Mouse (Mus musculus): ENCODE data around the gene B4galt5. TPM values are rescaled to one million over a fixed set of nuclear protein-coding genes. Genes with fewer than 3 reads are reported as not detected.
A peak's percentile ranks its signal among the peaks of the same experiment; 100 is the strongest.

The B4galt5 gene
- total RNA-seq, 2 experiments from 2014 or later = 86.1 to 102 TPM

- DNase-seq (ENCODE audit: low spot score in 2 of 2) = no peak
Observed at GRCm38 (mm10) chr2:167257790-167258189, 91.2 kb downstream of the B4galt5 start.

GRCm38 (mm10) chr2:167254808-167255207, 94.2 kb downstream of the B4galt5 start:
- no peak for DNase-seq (ENCODE audit: low spot score in 2 of 2)

GRCm38 (mm10) chr2:167254185-167254584, 94.8 kb downstream of the B4galt5 start:
- peak in 1 of 2 experiments; percentile 45 for DNase-seq (ENCODE audit: low spot score in 2 of 2)

- DNase-seq (ENCODE audit: low spot score in 2 of 2) = no peak
Observed at GRCm38 (mm10) chr2:167253476-167253875, 95.5 kb downstream of the B4galt5 start.

- no peak for DNase-seq (ENCODE audit: low spot score in 2 of 2)
Observed at GRCm38 (mm10) chr2:167252057-167252687, 96.8 kb downstream of the B4galt5 start.

- no peak for DNase-seq (ENCODE audit: low spot score in 2 of 2)
Observed at GRCm38 (mm10) chr2:167250736-167251337, 98.1 kb downstream of the B4galt5 start.

GRCm38 (mm10) chr2:167250003-167250735, 98.8 kb downstream of the B4galt5 start:
- DNase-seq (ENCODE audit: low spot score in 2 of 2) = peak in 1 of 2 experiments; percentile 33

GRCm38 (mm10) chr2:167249591-167249990, 99.4 kb downstream of the B4galt5 start:
- DNase-seq (ENCODE audit: low spot score in 2 of 2) = no peak

Other genes starting within 250 kb of the B4galt5 start
- 10 to 100 TPM; 15.8 to 17.0 TPM for gene Kcnb1, start 159.0 kb downstream of the B4galt5 start, total RNA-seq (2021)
- 10 to 100 TPM; 21.5 to 22.3 TPM for gene Ptgis, start 108.6 kb downstream of the B4galt5 start, total RNA-seq (2021)
- gene Slc9a8, start 72.5 kb upstream of the B4galt5 start, total RNA-seq (2021) = 10 to 100 TPM; 60.0 to 63.9 TPM
- gene Rnf114, start 143.5 kb upstream of the B4galt5 start, total RNA-seq (2021) = 10 to 100 TPM; 65.0 to 66.6 TPM
- gene Spata2, start 143.7 kb upstream of the B4galt5 start, total RNA-seq (2021) = 10 to 100 TPM; 33.9 TPM
- gene Snai1, start 189.0 kb upstream of the B4galt5 start, total RNA-seq (2021) = 10 to 100 TPM; 13.2 to 14.8 TPM

Measured in adrenal gland, postnatal 4 days (tissue).